Mouse (Mus musculus) T-helper 17 cell (primary cell): ENCODE measurements at regions not wholly inside any gene's neighbourhood (a gene's known extent, or its start where the extent isn't known, plus 50 kb on each side); places are given as distances from the start of the nearest gene placed in this dataset.

Experiments used
- in situ Hi-C, 2 experiments: fragments of 300-600 bp; cut with MboI, MseI; formaldehyde crosslinking; loops; 1 replicate in 1 of 2; 2 replicates in 1 of 2; pipeline ENCODE4 v1.15.1; 2025; ENCODE audit warnings: high pct_unique_total_duplicates in 2 of 2

- in situ Hi-C loops: no loop called here
Observed at GRCm38 (mm10) chr7:123642596-123642995, 142.3 kb upstream of the Zkscan2 start.

- in situ Hi-C loops: no loop called here
Observed at GRCm38 (mm10) chr7:123643426-123643825, 143.2 kb upstream of the Zkscan2 start.

- in situ Hi-C loops: no loop called here
Observed at GRCm38 (mm10) chr7:123645521-123645920, 145.3 kb upstream of the Zkscan2 start.

- in situ Hi-C loops: no loop called here
Observed at GRCm38 (mm10) chr7:123665459-123665858, 165.2 kb upstream of the Zkscan2 start.

- in situ Hi-C loops: no loop called here
Observed at GRCm38 (mm10) chr7:123684762-123685161, 184.5 kb upstream of the Zkscan2 start.

- in situ Hi-C loops: no loop called here
Observed at GRCm38 (mm10) chr7:123686547-123686946, 186.3 kb upstream of the Zkscan2 start.

GRCm38 (mm10) chr7:123731016-123731415 lies 230.8 kb upstream of the Zkscan2 start:
- in situ Hi-C loops: no loop called here

- in situ Hi-C loops: no loop called here
Observed at GRCm38 (mm10) chr7:123733061-123733460, 232.8 kb upstream of the Zkscan2 start.

- in situ Hi-C loops: no loop called here
Observed at GRCm38 (mm10) chr7:123747986-123748385, 234.7 kb upstream of the Hs3st4 start.

- in situ Hi-C loops: no loop called here
Observed at GRCm38 (mm10) chr7:123753252-123753651, 229.4 kb upstream of the Hs3st4 start.

- in situ Hi-C loops: loop anchor here in 1 of 2 experiments (10.0 kb wide), 1 partner anchor 1280 kb away; no protein-coding TSS in a partner anchor
Observed at GRCm38 (mm10) chr7:123795036-123795435, 187.6 kb upstream of the Hs3st4 start.

GRCm38 (mm10) chr7:123796096-123796495 lies 186.6 kb upstream of the Hs3st4 start:
- in situ Hi-C loops: loop anchor here in 1 of 2 experiments (10.0 kb wide), 1 partner anchor 1279 kb away; no protein-coding TSS in a partner anchor

- in situ Hi-C loops: no loop called here
Observed at GRCm38 (mm10) chr7:123805650-123806049, 177.0 kb upstream of the Hs3st4 start.

- in situ Hi-C loops: no loop called here
Observed at GRCm38 (mm10) chr7:123823976-123824375, 158.7 kb upstream of the Hs3st4 start.

- in situ Hi-C loops: no loop called here
Observed at GRCm38 (mm10) chr7:123826406-123826805, 156.3 kb upstream of the Hs3st4 start.

GRCm38 (mm10) chr7:123842552-123842951 lies 140.1 kb upstream of the Hs3st4 start:
- in situ Hi-C loops: no loop called here

- in situ Hi-C loops: no loop called here
Observed at GRCm38 (mm10) chr7:123847081-123847480, 135.6 kb upstream of the Hs3st4 start.

GRCm38 (mm10) chr7:123848644-123849043 lies 134.0 kb upstream of the Hs3st4 start:
- in situ Hi-C loops: no loop called here

- in situ Hi-C loops: no loop called here
Observed at GRCm38 (mm10) chr7:123849220-123849619, 133.4 kb upstream of the Hs3st4 start.

- in situ Hi-C loops: no loop called here
Observed at GRCm38 (mm10) chr7:123850272-123851197, 132.1 kb upstream of the Hs3st4 start.

- in situ Hi-C loops: no loop called here
Observed at GRCm38 (mm10) chr7:123857539-123857938, 125.1 kb upstream of the Hs3st4 start.

GRCm38 (mm10) chr7:123861706-123862105 lies 121.0 kb upstream of the Hs3st4 start:
- in situ Hi-C loops: no loop called here
